Mouse (Mus musculus): Measurements from ENCODE around the gene Lpcat4. TPM values are rescaled to one million over a fixed set of nuclear protein-coding genes. Genes with fewer than 3 reads are reported as not detected.

Lpcat4 gene
- total and polyA plus RNA-seq, 2 experiments = 0.09 to 2.2 TPM

DNA sequence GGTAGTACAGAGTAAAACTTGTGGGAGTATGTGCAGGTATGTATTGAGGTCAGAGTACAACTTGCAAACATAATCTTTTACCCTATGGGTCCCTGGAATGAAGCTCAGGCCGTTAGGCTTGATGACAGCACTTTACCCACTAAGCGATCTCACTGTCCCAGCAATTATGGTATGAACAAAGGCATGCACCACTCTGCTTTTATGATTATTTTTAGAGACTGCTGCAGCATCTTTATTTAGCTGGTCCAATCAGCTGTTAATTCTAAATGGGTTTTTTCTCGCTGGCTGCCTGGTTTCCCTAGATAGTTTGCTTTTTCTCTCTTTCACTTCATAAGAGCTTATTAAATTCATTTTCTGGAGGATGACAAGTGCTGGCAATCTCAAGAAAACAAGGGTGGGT lies 56.9 kb downstream of the Lpcat4 start:
- no peak overlapping the region for H3K4me3 ChIP-seq (ENCODE audit: insufficient read depth, low read depth, low read length)
- WGBS = 88% methylated on average over 3 of the region's 3 CpGs
- peaks cover 6% of the 10 kb centered on the region; the same call in 1 of the 2 replicates for H3K79me2 ChIP-seq (ENCODE audit: control insufficient read depth, insufficient read depth, low read length)
- no peak overlapping the region for H3K9ac ChIP-seq (ENCODE audit: low read depth, low read length)
- no peak overlapping the region for H3K27ac ChIP-seq (replicated peaks; ENCODE audit: insufficient read depth, low read depth, low read length)
- no peaks in the 10 kb centered on the region for H3K36me3 ChIP-seq (ENCODE audit: control insufficient read depth, insufficient read depth, low read length)
- no peak for DNase-seq (ENCODE audit: extremely low read depth, low read depth, low spot score)
- peaks cover 8% of the 10 kb centered on the region for H3K4me1 ChIP-seq (ENCODE audit: control insufficient read depth, insufficient read depth, low read length)
- no peak for TF ChIP-seq CTCF (IDR thresholded peaks at IDR 0.05; ENCODE audit: low read depth, low read length)
- TF ChIP-seq POLR2A (IDR thresholded peaks at IDR 0.05; ENCODE audit: extremely low read depth, insufficient read depth, low read length) = no peak
- no peaks in the 10 kb centered on the region for H3K27me3 ChIP-seq (ENCODE audit: control insufficient read depth, insufficient read depth, low read length)

Other genes with a start within 250 kb of the Lpcat4 start
- not detected in 2 replicates for gene Olfr1309, start 249.2 kb upstream of the Lpcat4 start, total RNA-seq (2014; rRNA removed)
- not detected in 2 replicates for gene Olfr1309, start 249.2 kb upstream of the Lpcat4 start, polyA plus RNA-seq (2012; rRNA removed)
- gene Olfr1310, start 226.8 kb upstream of the Lpcat4 start, total RNA-seq (2014; rRNA removed) = not detected in 2 replicates
- not detected in 2 replicates for gene Olfr1310, start 226.8 kb upstream of the Lpcat4 start, polyA plus RNA-seq (2012; rRNA removed)
- not detected in 2 replicates for gene Olfr1311, start 215.1 kb upstream of the Lpcat4 start, total RNA-seq (2014; rRNA removed)
- not detected in 2 replicates for gene Olfr1311, start 215.1 kb upstream of the Lpcat4 start, polyA plus RNA-seq (2012; rRNA removed)
- not detected in 2 replicates for gene Olfr1312, start 189.2 kb upstream of the Lpcat4 start, total RNA-seq (2014; rRNA removed)
- not detected in 2 replicates for gene Olfr1312, start 189.2 kb upstream of the Lpcat4 start, polyA plus RNA-seq (2012; rRNA removed)
- gene Olfr1313, start 161.6 kb upstream of the Lpcat4 start, total RNA-seq (2014; rRNA removed) = not detected in 2 replicates
- not detected in 2 replicates for gene Olfr1313, start 161.6 kb upstream of the Lpcat4 start, polyA plus RNA-seq (2012; rRNA removed)
- gene Olfr1314, start 142.7 kb upstream of the Lpcat4 start, total RNA-seq (2014; rRNA removed) = not detected in 2 replicates
- gene Olfr1314, start 142.7 kb upstream of the Lpcat4 start, polyA plus RNA-seq (2012; rRNA removed) = not detected in 2 replicates
- gene Olfr1315-ps1, start 124.0 kb upstream of the Lpcat4 start, total RNA-seq (2014; rRNA removed) = not detected in 2 replicates
- not detected in 2 replicates for gene Olfr1315-ps1, start 124.0 kb upstream of the Lpcat4 start, polyA plus RNA-seq (2012; rRNA removed)
- not detected in 2 replicates for gene Olfr1316, start 104.5 kb upstream of the Lpcat4 start, total RNA-seq (2014; rRNA removed)
- gene Olfr1316, start 104.5 kb upstream of the Lpcat4 start, polyA plus RNA-seq (2012; rRNA removed) = not detected in 2 replicates
- not detected in 2 replicates for gene Olfr1317, start 99.1 kb upstream of the Lpcat4 start, total RNA-seq (2014; rRNA removed)
- gene Olfr1317, start 99.1 kb upstream of the Lpcat4 start, polyA plus RNA-seq (2012; rRNA removed) = not detected in 2 replicates
- not detected in 2 replicates for gene Olfr1318, start 85.3 kb upstream of the Lpcat4 start, total RNA-seq (2014; rRNA removed)
- not detected in 2 replicates for gene Olfr1318, start 85.3 kb upstream of the Lpcat4 start, polyA plus RNA-seq (2012; rRNA removed)
- gene Nutm1, start 19.8 kb downstream of the Lpcat4 start, total RNA-seq (2014; rRNA removed) = not detected in 2 replicates
- gene Nutm1, start 19.8 kb downstream of the Lpcat4 start, polyA plus RNA-seq (2012; rRNA removed) = not detected in 2 replicates
- gene Nop10, start 22.5 kb downstream of the Lpcat4 start, total RNA-seq (2014; rRNA removed) = 71.2 and 82.6 TPM in 2 replicates
- 61.7 and 67.8 TPM in 2 replicates for gene Nop10, start 22.5 kb downstream of the Lpcat4 start, polyA plus RNA-seq (2012; rRNA removed)
- 12.9 and 14.8 TPM in 2 replicates for gene Slc12a6, start 26.4 kb downstream of the Lpcat4 start, total RNA-seq (2014; rRNA removed)
- 4.0 and 5.2 TPM in 2 replicates for gene Slc12a6, start 26.4 kb downstream of the Lpcat4 start, polyA plus RNA-seq (2012; rRNA removed)
- not detected in 2 replicates for gene Gm21985, start 26.8 kb downstream of the Lpcat4 start, total RNA-seq (2014; rRNA removed)
- gene Gm21985, start 26.8 kb downstream of the Lpcat4 start, polyA plus RNA-seq (2012; rRNA removed) = not detected in 2 replicates
- gene Emc4, start 128.6 kb downstream of the Lpcat4 start, total RNA-seq (2014; rRNA removed) = 60.2 and 65.5 TPM in 2 replicates
- gene Emc4, start 128.6 kb downstream of the Lpcat4 start, polyA plus RNA-seq (2012; rRNA removed) = 78.6 and 88.5 TPM in 2 replicates
- 3.6 and 4.2 TPM in 2 replicates for gene Katnbl1, start 139.7 kb downstream of the Lpcat4 start, total RNA-seq (2014; rRNA removed)
- gene Katnbl1, start 139.7 kb downstream of the Lpcat4 start, polyA plus RNA-seq (2012; rRNA removed) = 0.60 and 0.93 TPM in 2 replicates
- gene Emc7, start 215.5 kb downstream of the Lpcat4 start, total RNA-seq (2014; rRNA removed) = 19.9 and 21.9 TPM in 2 replicates
- gene Emc7, start 215.5 kb downstream of the Lpcat4 start, polyA plus RNA-seq (2012; rRNA removed) = 8.0 and 9.6 TPM in 2 replicates
- not detected in 2 replicates for gene Chrm5, start 241.3 kb downstream of the Lpcat4 start, total RNA-seq (2014; rRNA removed)
- not detected in 2 replicates for gene Chrm5, start 241.3 kb downstream of the Lpcat4 start, polyA plus RNA-seq (2012; rRNA removed)

All from liver, adult 2 months (tissue).